Mouse (Mus musculus): ENCODE measurements around the gene Ryk.

- TF ChIP-seq POLR2A (IDR thresholded peaks at IDR 0.05; ENCODE audit: low read depth, low read length) (no peak), CTCF (conservative IDR thresholded peaks at IDR 0.05; ENCODE audit: insufficient read depth, insufficient read length, low read depth, low read length) (no peak)
Observed at GRCm38 (mm10) chr9:102867516-102867915, 32.8 kb downstream of the Ryk start.
